Mouse (Mus musculus): ENCODE results near the gene Gng7.
A peak's percentile ranks its signal among the peaks of the same experiment; 100 is the strongest.
"Not testable (repeated sequence)": the region's sequence is repeated elsewhere in the genome, so short reads cannot be mapped to it uniquely, and the experiment has no call there.

Gene Gng7

GRCm38 (mm10) chr10:80995091-80995632, 19.6 kb downstream of the Gng7 start:
- DNase-seq (ENCODE audit: low spot score in 2 of 2), result peak; percentile 90

DNA sequence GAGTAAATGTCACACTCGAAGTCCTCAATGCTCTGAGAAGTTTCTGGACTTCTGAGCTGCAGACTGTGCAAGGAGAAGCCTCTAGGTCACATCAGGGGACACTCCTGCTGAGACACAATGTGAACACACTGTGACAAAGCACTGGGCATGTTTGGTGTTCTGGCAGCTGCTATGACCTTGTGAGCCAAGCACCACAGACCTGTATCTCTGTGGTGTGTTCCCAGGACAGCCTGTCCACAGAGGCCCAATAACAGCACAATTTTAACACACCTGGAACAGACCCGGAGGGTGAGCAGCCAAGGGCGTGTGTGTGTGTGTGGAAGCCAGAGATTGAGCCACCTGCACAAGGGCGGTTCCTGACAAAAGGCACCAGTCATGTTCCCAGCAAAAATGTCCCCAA, 20.1 kb downstream of the Gng7 start:
- DNase-seq (ENCODE audit: low spot score in 2 of 2), result no peak

DNA sequence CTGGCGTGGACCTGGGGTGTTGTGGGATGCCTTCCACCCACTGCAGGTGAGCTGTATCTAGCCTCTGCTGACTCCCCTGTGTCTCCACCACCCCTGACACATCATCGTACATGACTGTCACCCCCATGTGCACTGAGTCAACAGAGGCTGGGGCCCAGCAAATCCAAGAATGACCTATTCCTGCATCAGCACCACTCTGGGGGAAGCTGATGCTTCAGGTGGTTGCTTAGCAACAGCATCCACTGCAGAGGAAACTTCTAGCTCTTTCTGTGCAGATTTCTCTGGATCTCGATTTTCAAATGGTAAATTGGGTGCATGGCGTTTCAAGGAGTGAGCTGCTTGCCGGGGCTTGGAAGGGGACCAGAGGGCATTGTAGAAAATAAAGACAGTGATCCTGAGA, 21.5 kb downstream of the Gng7 start:
- DNase-seq (ENCODE audit: low spot score in 2 of 2), result peak in 1 of 2 experiments; percentile 28

- DNase-seq (ENCODE audit: low spot score in 2 of 2), result no peak
Observed at GRCm38 (mm10) chr10:80991945-80992344, 22.8 kb downstream of the Gng7 start.

DNA sequence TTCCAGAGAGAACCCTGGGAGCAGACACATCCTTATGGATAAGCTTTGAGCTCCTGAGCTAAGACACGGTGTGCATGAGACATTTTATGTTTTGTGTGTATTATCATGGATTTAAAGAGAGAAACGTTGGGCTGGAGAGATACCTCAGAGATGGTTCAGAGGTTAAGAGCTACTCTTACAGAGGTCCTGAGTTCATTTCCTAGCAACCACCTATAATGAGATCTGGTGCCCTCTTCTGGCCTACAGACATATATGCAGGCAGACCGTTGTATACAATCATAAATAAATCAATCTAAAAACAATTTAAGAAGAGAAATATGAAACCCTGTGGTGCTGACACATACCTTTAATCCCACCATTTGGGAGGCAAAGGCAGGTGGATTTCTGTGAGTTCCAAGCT, 23.7 kb downstream of the Gng7 start:
- no peak for DNase-seq (ENCODE audit: low spot score in 2 of 2)

- no peak for DNase-seq (ENCODE audit: low spot score in 2 of 2)
Observed at GRCm38 (mm10) chr10:80990406-80990805, 24.3 kb downstream of the Gng7 start.

DNA sequence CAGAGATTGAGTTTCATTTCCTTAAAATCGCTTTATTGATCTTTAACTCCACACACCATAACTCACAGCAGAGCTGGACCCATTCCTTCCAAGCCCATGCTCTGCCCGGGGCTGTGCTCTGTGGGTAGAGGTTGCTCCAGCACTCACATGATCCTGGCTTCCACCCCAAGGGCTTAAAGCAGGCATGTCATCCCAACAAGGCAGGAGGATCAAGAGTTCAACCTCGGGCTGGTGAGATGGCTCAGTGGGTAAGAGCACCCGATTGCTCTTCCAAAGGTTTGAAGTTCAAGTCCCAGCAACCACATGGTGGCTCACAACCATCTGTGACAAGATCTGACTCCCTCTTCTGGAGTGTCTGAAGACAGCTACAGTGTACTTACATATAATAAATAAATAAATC, 24.9 kb downstream of the Gng7 start:
- DNase-seq (ENCODE audit: low spot score in 2 of 2), result not testable (repeated sequence)

GRCm38 (mm10) chr10:80989446-80989845, 25.3 kb downstream of the Gng7 start:
- DNase-seq (ENCODE audit: low spot score in 2 of 2), result no peak

GRCm38 (mm10) chr10:80987709-80988441, 26.9 kb downstream of the Gng7 start:
- DNase-seq (ENCODE audit: low spot score in 2 of 2), result peak; percentile 66 to 67

GRCm38 (mm10) chr10:80986754-80987153, 28.0 kb downstream of the Gng7 start:
- no peak for DNase-seq (ENCODE audit: low spot score in 2 of 2)

- no peak for DNase-seq (ENCODE audit: low spot score in 2 of 2)
Observed at GRCm38 (mm10) chr10:80985970-80986701, 28.6 kb downstream of the Gng7 start.

DNA sequence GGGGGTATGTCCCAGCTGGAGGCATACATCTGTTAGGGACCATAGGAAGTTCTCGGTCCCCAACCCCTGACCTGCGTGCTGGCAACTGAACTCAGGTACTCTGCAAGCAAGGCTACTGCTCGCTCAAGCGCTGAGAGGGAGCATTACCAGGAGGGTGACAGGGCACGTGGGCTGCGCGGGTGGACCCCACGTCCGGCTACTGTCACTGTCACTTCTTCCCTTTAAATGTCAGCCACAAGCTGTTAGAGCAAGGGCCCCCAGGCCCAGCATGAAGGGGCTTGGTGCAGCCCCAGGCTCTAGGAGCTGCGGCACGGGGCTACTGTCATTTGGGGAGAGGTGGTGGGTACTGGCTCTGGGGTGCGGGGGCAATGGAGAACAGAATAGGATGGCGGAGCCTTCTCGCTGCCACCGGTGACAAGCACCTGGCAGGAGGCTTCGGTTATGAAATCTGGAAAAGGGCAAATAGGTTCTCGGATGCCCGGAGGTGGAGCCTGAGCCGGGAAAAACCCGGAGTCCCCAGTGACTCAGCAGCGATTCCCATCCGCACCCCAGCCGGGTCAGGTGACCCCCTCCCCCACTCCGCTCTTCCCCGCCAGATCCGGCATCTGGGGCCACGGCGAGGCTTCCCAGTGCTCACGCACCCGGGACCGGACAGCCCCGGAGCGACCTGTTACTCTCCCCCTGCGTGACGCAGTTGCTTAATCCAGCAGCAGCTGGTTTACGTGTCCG, 29.3 kb downstream of the Gng7 start:
- DNase-seq (ENCODE audit: low spot score in 2 of 2), result peak in 1 of 2 experiments; percentile 31

- DNase-seq (ENCODE audit: low spot score in 2 of 2), result no peak
Observed at GRCm38 (mm10) chr10:80984223-80984622, 30.5 kb downstream of the Gng7 start.

DNA sequence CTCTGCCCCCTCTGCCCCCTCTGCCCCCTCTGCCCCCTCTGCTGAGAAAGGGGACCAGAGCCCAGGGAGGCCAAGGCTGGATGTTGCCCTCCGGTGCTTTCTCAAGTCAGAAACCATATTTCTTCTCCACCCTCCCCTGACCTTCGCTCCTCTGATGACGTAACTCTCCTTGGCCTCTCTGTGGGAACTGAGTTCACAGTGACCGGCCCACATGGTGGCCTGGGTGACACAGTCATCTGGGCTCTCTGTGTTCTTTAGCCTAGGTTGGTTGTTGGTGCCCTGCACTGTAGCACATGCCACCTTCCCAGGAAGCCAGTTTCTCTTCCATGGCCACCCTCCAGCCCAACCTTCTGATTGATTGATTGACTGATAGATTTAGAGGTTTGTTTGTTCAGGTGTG, 32.4 kb downstream of the Gng7 start:
- no peak for DNase-seq (ENCODE audit: low spot score in 2 of 2)

GRCm38 (mm10) chr10:80981564-80982112, 33.1 kb downstream of the Gng7 start:
- DNase-seq (ENCODE audit: low spot score in 2 of 2), result no peak

DNA sequence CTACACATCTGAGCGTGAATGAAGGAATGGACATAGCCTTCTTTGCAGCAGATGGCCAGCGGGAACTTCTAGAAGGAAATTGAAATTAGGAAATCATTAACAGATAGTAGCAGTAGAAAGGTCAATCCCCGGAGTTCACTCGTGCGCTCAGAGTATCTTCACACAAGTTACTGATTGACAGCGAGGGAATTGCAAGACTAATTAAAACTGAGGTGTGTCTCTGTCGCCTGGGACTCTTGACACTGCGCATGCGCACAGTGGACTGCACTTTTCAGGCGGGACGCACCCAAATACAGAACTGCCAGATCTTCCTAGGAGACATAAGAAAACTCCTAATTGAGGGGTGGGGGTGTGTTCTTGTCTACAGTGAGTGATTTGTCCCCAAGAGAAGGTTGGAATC, 39.3 kb downstream of the Gng7 start:
- no peak for DNase-seq (ENCODE audit: low spot score in 2 of 2)

GRCm38 (mm10) chr10:80973722-80974121, 41.0 kb downstream of the Gng7 start:
- no peak for DNase-seq (ENCODE audit: low spot score in 2 of 2)

- no peak for DNase-seq (ENCODE audit: low spot score in 2 of 2)
Observed at GRCm38 (mm10) chr10:80972071-80972987, 42.4 kb downstream of the Gng7 start.

GRCm38 (mm10) chr10:80971533-80971932, 43.2 kb downstream of the Gng7 start:
- DNase-seq (ENCODE audit: low spot score in 2 of 2), result no peak

DNA sequence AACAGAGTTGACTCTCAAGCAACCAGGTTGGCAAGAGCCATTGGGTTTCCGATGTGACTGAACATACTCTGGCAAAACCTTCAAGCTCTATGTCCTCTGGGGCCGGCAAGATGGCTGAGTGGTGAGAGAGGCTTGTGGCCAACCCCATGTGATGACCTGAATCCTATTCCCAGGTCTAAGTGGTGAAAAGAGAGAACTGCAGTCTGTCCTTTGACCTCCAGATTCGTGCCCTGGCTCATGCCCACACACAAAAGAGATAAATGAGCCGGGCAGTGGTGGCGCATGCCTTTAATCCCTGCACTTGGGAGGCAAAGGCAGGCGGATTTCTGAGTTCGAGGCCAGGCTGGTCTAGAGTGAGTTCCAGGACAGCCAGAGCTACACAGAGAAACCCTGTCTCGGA, 44.6 kb downstream of the Gng7 start:
- no peak for DNase-seq (ENCODE audit: low spot score in 2 of 2)

DNA sequence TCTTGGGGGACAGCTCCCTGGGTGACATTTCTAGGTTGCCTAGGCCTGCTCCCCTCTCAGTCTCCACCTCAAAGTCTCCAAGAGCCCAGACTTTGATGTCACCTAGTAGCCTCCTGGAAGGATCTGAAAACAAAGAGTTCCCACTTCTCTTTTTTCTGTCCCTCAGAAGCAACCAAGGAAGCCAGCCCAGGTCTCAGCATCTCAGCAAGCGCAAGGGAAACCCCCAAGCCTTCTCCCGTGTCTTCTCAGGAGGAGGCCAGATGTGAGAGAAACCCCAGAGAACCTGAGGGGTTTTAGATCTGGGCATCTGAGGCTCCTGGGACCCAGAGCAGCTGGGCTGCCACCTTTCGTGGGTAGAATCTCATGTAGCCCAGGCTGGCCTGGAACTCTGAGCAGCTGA, 45.4 kb downstream of the Gng7 start:
- DNase-seq (ENCODE audit: low spot score in 2 of 2), result no peak

Measured in right cerebral cortex, adult 2 months (tissue).